Mouse (Mus musculus) c-Kit-negative CD71-positive TER-119-positive erythroid progenitor cells, embryonic 14.5 days (primary cell): ENCODE data around the gene Brca1.
A peak's percentile ranks its signal among the peaks of the same experiment; 100 is the strongest.
"Not testable (repeated sequence)": the region's sequence is repeated elsewhere in the genome, so short reads cannot be mapped to it uniquely, and the experiment has no call there.

Experiments used
- DNase-seq: peaks from one replicate; pipeline ENCODE4 v3.0.0-alpha.2; 2013; ENCODE audit warnings: low read depth, low spot score

Gene Brca1

GRCm38 (mm10) chr11:101551751-101552475 is at the start of gene Brca1, which contains the start of gene Nbr1:
Gene Brca1, minus strand, starts transcription at chr11:101551955.
Gene Nbr1, plus strand, starts transcription at chr11:101552149.
- DNase-seq = peak; percentile 98

DNA sequence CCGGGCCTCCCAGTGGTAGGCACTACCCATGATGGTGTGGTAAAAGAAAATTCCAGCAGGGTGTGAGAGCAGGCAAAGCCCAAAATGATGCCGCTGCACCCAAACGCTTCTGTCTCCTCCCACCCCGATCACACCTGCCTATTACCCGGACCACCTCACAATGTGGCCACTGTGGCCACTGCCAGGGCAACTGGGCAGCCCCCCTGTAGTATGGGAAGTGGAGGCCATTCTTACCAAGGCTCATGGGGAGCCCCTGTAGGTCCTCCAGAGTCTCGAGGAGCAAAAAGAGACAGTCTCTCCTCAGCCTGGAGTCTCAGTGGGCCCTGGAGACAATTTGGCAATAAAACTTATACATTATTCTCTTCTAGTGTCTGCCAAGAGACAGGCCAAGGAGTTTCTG is 47.4 kb upstream of the Brca1 start, which contains the start of gene Gm11634:
Gene Gm11634, minus strand, starts transcription at position 101 of the 400 bp plus-strand sequence.
- no peak for DNase-seq

DNA sequence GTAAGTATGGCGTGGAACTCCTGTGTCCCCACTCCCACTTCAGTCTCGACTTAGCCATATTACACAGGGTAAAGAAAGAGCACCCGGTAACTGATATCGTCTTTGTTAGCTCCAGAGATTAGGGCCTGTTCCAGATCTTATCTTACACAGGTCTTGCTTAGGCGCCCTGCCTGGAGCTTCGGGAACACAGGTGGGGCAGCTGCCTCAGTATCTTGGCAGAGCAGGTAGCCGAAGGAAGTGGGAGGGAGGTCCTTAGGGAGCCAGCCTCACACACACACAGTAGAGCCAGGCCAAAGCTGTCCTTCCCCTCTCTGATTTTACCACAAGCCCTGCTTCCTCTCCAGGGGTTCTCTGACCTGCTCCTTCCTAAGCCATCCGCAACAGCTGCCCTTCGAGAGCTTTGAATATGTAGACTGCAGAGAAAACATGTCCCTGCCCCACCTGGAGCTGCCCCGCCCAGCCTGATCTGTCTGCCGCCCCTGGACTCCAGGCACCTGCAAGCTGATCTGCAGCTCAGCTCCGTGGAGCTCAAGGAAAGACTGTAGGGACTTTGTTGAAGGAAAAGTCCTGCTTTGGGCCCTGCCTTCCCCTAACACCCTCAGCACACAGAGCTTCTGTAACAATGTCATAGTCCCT is 38.4 kb upstream of the Brca1 start:
- no peak for DNase-seq

GRCm38 (mm10) chr11:101589444-101589843 is 37.7 kb upstream of the Brca1 start:
- DNase-seq = peak; percentile 40

DNA sequence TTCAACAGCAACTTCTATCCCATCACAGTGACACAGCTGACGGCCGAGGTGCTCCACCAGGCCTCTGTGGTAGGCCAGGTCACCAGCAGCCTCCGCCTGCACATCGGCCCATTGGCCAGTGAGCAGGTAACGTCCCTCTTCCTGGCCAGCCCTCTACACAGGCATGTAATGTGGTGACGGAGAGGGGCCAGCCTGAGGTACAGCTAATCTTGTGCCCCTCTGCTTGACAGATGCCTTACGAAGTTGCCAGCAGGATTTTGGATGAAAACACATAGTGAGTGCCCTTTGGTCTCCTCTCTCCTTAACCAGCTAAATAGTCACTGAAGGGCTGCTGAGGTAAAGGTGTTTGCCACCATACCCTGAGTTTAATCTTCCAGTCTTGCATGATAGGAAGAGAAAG is 37.1 kb upstream of the Brca1 start:
- no peak for DNase-seq

DNA sequence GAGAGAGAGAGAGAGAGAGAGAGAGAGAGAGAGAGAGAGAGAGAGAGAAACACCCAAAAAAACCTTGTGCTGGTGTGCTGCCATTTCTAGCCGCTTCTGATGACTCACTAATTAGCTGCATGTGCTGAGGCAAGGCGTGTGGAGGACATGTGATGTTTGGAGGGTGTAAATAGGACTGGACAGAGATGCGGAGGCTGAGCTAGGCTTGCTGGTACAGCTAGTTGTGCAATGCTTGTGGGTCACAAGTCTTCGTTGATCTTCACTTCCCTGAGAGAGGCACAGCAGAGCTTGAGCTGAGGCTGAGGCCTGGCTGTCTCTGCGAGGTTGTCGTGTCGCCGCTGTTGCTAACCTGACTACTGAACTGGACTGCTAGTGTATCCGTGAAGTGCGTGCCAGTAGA is 35.9 kb upstream of the Brca1 start:
- DNase-seq = no peak

GRCm38 (mm10) chr11:101585805-101586204 is 34.0 kb upstream of the Brca1 start:
- no peak for DNase-seq

DNA sequence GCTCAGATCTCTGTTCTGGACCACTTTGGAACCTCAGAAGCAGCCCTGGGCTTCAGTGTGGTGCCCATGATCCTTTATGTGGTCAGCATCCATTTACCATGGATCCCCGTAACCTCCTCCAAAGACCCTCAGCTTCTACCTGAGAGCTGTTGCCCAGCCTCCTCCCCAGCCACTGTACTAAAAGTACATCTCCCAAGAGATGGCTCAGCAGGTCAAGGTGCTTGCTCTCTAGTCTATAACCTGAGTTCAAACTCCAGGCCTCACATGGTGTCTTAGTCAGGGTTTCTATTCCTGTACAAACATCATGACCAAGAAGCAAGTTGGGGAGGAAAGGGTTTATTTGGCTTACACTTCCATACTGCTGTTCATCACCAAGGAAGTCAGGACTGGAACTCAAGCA is 33.3 kb upstream of the Brca1 start:
- not testable (repeated sequence) for DNase-seq

GRCm38 (mm10) chr11:101583205-101583604 is 31.4 kb upstream of the Brca1 start:
- DNase-seq = no peak

GRCm38 (mm10) chr11:101582054-101583035 is 30.6 kb upstream of the Brca1 start, which contains the start of gene Tmem106a:
Gene Tmem106a, plus strand, starts transcription at chr11:101582242.
- peak; percentile 67 for DNase-seq

DNA sequence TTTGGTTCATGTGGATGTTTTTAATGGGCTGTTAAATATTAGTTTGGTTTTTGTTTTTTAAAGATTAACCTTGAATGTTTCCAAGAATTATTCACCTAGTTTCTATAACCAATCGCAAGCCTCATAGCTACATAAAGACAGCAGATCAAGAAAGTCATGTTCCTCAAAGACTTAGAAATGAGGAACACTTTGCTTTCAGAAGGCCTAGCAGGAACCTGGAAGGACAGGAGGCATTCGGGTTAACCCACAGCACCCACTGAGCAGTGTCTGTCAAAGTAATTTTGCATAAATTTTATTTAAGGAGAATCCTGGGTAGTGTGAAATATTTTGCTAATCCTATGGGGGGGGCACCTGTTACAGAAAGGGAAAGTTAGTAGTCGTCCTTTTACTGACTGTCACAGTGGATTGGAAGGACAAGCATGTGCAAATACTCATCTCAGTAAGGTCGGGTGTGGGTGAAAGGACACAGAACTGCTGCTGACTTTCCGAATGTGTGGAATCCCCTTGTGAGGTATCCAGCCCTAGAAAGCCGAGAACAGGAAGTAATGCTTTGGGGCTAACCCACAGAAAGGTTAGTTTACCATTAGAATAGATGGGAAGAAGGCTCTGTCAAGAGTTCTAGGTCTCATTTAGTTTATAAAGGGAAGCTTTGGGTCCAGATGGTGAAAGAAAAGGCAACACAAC is 29.5 kb upstream of the Brca1 start:
- DNase-seq = no peak

DNA sequence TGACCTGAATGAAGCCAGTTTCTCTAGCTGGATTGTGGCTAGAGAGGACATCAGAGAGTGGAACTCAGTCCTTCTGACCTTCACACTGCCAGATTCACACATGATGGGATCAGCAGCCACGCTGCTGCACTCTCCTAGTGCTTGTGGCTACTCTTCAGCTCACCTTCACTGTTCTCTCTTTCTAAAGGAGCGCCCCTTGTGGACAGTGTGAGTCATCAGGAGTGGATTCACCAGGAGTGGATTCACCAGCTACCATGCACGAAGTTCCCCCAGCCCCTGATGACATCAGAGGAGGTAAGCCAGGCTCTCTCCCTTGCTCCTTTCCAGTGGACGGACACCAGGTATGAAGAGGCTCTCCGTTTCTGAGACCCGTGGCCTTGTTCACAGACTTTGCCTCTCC is 24.4 kb upstream of the Brca1 start:
- DNase-seq = no peak

DNA sequence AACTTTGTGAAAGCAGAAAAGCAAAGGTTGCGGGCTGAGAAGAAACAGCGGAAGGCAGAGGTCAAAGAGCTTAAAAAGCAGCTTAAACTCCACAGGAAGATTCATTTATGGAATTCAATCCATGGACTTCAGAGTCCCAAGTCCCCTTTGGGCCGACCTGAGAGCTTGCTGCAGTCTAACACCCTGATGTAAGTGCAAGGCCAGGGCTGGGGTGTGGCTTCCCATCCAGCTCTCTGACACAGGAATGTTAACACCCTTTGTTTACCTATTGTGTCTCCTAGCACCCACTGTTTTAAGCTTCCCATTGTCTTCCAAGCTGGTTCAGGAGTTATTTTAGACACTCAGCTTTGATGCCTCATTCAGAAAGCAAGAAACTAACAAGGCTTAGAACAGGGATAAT is 16.7 kb upstream of the Brca1 start:
- no peak for DNase-seq

- DNase-seq = peak; percentile 40
Measured at GRCm38 (mm10) chr11:101562391-101562790, 10.6 kb upstream of the Brca1 start.

DNA sequence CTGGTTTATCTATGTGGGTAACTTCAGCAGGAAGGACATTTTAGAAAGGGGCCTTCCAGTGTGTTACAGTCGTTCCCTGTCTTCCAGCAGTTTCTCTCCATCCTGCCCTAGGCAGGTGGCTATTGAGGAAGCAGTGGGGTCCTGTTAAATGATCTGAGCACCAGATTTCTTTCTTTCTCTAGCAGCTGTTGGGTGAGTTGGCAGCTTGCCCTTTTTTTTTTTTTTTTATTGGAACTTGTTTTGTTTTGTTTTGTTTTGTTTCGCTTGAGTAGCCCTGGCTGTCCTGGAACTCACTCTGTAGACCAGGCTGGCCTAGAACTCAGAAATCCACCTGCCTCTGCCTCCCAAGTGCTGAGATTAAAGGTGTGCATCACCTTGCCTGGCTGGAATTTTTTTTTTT is 5.2 kb upstream of the Brca1 start:
- DNase-seq = no peak

DNA sequence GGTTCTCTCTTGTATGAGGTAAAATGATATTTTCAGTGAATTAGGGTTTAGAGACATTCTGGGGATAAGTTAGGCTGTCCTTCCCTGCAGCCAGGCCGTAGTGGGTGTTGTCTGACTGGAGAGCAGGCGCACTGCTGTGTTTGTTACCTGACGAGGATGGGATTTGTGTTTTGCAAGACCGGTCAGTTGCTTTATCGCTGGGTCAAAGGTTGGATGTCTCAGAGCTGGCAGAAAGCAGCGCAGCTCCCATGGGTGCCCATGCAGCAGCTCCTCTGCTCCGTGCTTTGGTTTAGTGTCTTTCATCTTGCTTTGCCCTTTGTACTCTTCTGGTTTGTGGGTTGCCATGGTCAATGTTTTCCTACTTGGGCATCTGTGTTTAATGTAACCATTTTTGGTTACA is 4.8 kb upstream of the Brca1 start:
- no peak for DNase-seq

DNA sequence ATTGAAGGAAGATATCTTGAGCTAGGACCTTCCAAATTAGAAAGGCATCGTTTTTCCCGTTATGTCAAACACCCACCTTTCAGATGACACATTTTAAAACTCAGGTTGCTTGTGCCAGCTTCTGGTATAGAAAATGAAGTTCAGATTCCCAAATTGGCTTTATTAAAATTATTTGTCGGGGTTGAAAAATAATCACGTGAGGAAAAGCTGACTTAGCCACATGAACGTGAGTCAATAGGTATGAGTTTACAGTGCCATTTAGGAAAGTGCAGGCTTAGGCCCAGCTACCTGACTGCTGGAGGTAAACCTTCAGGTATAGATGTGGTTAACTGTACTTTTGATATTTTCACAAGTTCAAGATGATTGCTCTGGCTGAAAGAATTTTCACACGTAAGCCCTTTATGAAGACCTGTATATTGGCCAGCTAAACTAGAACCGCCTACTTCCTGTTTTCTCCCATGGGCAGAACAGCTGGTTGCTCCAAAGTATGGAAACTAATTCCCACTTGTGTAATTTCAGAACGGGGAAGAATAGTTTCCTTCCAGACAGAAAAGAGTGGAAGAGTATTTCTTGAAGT is 1.7 kb upstream of the Brca1 start:
- DNase-seq = peak; percentile 32

DNA sequence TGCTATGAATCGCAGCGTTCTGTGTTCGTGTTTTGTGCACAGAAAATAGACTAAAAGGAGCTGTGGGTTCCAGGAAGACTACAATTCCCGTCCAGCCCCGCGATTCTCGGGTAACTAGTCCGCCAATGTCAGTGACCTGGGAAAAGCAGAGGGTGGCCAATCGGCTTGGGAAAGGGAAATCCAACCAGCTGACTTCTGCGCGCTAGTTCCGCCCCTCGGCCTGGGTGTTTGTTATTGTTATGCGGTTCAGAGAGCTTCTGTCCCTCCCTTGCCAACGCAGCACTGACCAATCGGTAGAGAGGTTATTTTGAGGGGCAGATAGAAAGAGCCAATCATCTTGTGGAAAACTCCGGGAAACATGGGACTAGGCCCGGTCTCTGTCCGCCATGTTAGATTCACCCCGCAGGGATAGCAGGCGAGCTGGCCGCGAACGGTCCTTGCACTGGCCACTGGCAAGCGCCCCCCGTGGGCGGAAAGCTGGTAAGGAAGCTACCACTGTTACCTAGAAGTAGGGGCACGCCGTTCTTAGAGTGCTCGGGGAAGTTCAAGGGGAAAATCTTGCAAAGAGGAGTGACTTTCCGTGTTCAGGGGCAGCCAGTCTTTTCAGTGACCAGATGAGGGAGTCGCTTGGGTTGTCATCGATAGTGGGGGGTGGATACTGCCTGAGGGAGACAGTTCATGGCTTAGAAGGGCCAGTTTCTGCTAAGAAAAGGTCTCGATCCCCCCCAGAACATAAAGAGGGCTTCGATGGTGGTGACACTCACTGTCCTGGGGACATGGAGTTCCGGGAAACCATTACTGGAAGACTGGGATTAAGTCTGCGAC is 933 bp upstream of the Brca1 start:
- DNase-seq = peak; percentile 99

DNA sequence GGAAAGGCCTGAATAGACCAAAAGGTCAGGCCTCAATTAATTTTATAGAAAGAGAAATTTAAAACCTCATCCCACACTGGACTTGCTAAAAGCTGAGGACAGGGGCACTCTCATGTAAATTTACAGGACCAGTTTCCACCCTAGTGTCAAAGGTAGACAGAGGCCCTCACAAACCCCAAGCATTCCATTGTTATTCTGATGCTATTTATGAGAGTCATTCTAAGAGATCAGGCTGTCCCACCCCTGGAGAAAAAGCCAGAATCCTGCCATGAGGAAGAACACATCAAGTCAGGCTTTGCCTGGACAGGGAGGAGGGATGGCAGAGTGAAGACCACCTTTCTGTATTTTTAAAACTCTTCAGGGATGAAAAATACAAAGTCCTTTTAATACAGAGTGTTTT is 3.2 kb downstream of the Brca1 start:
- DNase-seq = no peak

- DNase-seq = no peak
Measured at GRCm38 (mm10) chr11:101544132-101544531, 7.6 kb downstream of the Brca1 start.
